Mouse (Mus musculus): ENCODE results near the gene Casp2. TPM values are rescaled to one million over a fixed set of nuclear protein-coding genes. Genes with fewer than 3 reads are reported as not detected.

Casp2 gene
- polyA plus RNA-seq (2012; rRNA removed), result 17.4 and 18.2 TPM in 2 replicates

GRCm38 (mm10) chr6:42264626-42265312 lies at the start of gene Casp2:
TSS of gene Casp2 (plus strand) at chr6:42264985.

DNA sequence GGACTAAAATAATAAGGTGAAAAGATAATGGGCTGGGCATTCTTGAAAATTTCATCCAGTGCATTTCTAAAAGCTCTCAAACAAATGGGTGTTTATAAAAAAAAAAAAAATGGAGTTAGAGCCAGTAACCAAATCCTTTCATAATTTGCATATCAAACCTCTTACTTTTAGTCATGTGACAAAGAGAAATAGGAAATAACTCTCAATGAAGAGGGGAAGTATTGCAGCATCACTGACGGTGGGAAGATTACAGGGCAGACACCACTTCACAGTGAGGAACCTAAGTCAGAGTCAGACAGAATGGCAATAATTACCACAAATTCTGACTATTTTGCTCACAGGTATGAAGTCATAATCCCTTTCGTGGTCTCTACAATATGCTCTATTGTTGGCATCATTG lies 49.8 kb upstream of the Casp2 start, which contains the start of gene Tas2r144:
Gene Tas2r144 (plus strand): TSS at position 301 of the 400 bp plus-strand sequence.

GRCm38 (mm10) chr6:42245711-42246353 lies 19.0 kb upstream of the Casp2 start, which contains the start of gene Gstk1:
TSS of gene Gstk1 (plus strand) at chr6:42245935.

GRCm38 (mm10) chr6:42261524-42262170 lies 3.1 kb upstream of the Casp2 start, which contains the start of gene Tmem139:
TSS of gene Tmem139 (plus strand) at chr6:42261970.

GRCm38 (mm10) chr6:42286448-42286847 lies 21.7 kb downstream of the Casp2 start, which contains the start of gene Clcn1:
TSS of gene Clcn1 (plus strand) at chr6:42286685.

GRCm38 (mm10) chr6:42324482-42325267 lies 59.9 kb downstream of the Casp2 start, which contains the start of gene Fam131b:
TSS of gene Fam131b (minus strand) at chr6:42324643.

Other genes starting within 250 kb of the Casp2 start
- not detected in 2 replicates for gene Sva, start 226.6 kb upstream of the Casp2 start, polyA plus RNA-seq (2012; rRNA removed)
- gene Tas2r139, start 124.0 kb upstream of the Casp2 start, polyA plus RNA-seq (2012; rRNA removed), result not detected in 2 replicates
- not detected in 2 replicates for gene Tas2r144, start 49.7 kb upstream of the Casp2 start, polyA plus RNA-seq (2012; rRNA removed)
- 11.0 and 14.4 TPM in 2 replicates for gene Gstk1, start 19.1 kb upstream of the Casp2 start, polyA plus RNA-seq (2012; rRNA removed)
- 0.26 and 0.29 TPM in 2 replicates for gene Tmem139, start 3.0 kb upstream of the Casp2 start, polyA plus RNA-seq (2012; rRNA removed)
- 0.11 and 0.14 TPM in 2 replicates for gene Clcn1, start 21.7 kb downstream of the Casp2 start, polyA plus RNA-seq (2012; rRNA removed)
- 0.03 and 0.05 TPM in 2 replicates for gene Fam131b, start 59.7 kb downstream of the Casp2 start, polyA plus RNA-seq (2012; rRNA removed)
- gene Zyx, start 84.6 kb downstream of the Casp2 start, polyA plus RNA-seq (2012; rRNA removed), result 37.7 and 44.0 TPM in 2 replicates
- gene Epha1, start 108.3 kb downstream of the Casp2 start, polyA plus RNA-seq (2012; rRNA removed), result 15.6 and 17.5 TPM in 2 replicates
- 0.04 TPM in 1 of 2 replicates, not detected in the other for gene Tas2r143, start 135.3 kb downstream of the Casp2 start, polyA plus RNA-seq (2012; rRNA removed)
- 0.03 and 0.04 TPM in 2 replicates for gene Tas2r135, start 140.4 kb downstream of the Casp2 start, polyA plus RNA-seq (2012; rRNA removed)
- gene Tas2r126, start 169.6 kb downstream of the Casp2 start, polyA plus RNA-seq (2012; rRNA removed), result 0.04 TPM in 1 of 2 replicates, not detected in the other
- gene Olfr458, start 200.2 kb downstream of the Casp2 start, polyA plus RNA-seq (2012; rRNA removed), result not detected in 2 replicates
- gene Olfr457, start 211.3 kb downstream of the Casp2 start, polyA plus RNA-seq (2012; rRNA removed), result not detected in 2 replicates
- not detected in 2 replicates for gene Olfr456, start 222.2 kb downstream of the Casp2 start, polyA plus RNA-seq (2012; rRNA removed)

All from liver, embryonic 18 days (tissue).